Mouse (Mus musculus) forebrain, embryonic 10.5 days (tissue): ENCODE measurements around the gene Alkbh3. TPM values are rescaled to one million over a fixed set of nuclear protein-coding genes. Genes with fewer than 3 reads are reported as not detected.
A peak's percentile ranks its signal among the peaks of the same experiment; 100 is the strongest.

Source experiments
- DNase-seq: peaks from one replicate; pipeline ENCODE4 v3.0.0-alpha.2; 2017; ENCODE audit warnings: low spot score; ENCODE audit errors: extremely low spot score
- H3K27ac ChIP-seq: fragments of 300-500 bp; sonication (generic); 2 replicates; pipeline ENCODE4 v1.5.1; 2016; ENCODE audit warnings: mild to moderate bottlenecking
- H3K27me3 ChIP-seq: fragments of 300-500 bp; sonication (generic); 2 replicates; pipeline ENCODE4 v1.6.1; 2016; ENCODE audit warnings: mild to moderate bottlenecking; ENCODE audit not compliant: poor library complexity, severe bottlenecking
- H3K36me3 ChIP-seq: fragments of 300-500 bp; sonication (generic); replicated peaks from 2 replicates; pipeline ENCODE4 v1.6.1; 2016; ENCODE audit warnings: mild to moderate bottlenecking, moderate library complexity
- H3K4me1 ChIP-seq: fragments of 300-500 bp; sonication (generic); 2 replicates; pipeline ENCODE4 v1.6.1; 2016
- H3K4me3 ChIP-seq: fragments of 300-500 bp; sonication (generic); 2 replicates; pipeline ENCODE4 v1.5.1; 2016; ENCODE audit warnings: mild to moderate bottlenecking, moderate library complexity
- H3K9me3 ChIP-seq: fragments of 300-500 bp; sonication (generic); 2 replicates; pipeline ENCODE4 v1.6.1; 2016; ENCODE audit warnings: mild to moderate bottlenecking, moderate library complexity
- WGBS: fragments of 180-500 bp; shearing (Covaris S2); methylation state at CpG from one replicate; pipeline ENCODE4 v1.1.7; 2016; 5-methylcytosine and 5-hydroxymethylcytosine counted together
- polyA plus RNA-seq: library from polyadenylated mRNA; unstranded; fragments of >200 nt; fragmentation: Nextera tagmentation; extraction: Ambion mirVana; gene quantifications from 2 replicates; pipeline ENCODE4 v1.2.1, GENCODE M21; 2016

The Alkbh3 gene
- polyA plus RNA-seq, 1 experiment from 2014 or later: 48.8 TPM

- no peaks in the 10 kb centered on the region for H3K36me3 ChIP-seq
- H3K4me3 ChIP-seq: 0 out of 2 replicates have a peak overlapping the region, but pooled peaks have one; percentile 70
- DNase-seq: no peak
- no peaks in the 10 kb centered on the region for H3K9me3 ChIP-seq
- WGBS: 39% methylated on average over 8 of the region's 8 CpGs
- H3K27ac ChIP-seq: no peak overlapping the region; the same call in 1 of the 2 replicates
- peaks cover 69% of the 10 kb centered on the region for H3K27me3 ChIP-seq
- H3K4me1 ChIP-seq: peaks cover 42% of the 10 kb centered on the region
Measured at GRCm38 (mm10) chr2:93957785-93958175, 52.8 kb downstream of the Alkbh3 start.

- Histone ChIP-seq H3K27ac (peak within 1 kb of the TSS; percentile 81), H3K36me3 (no peaks in the 10 kb centered on the region), H3K9me3 (no peaks in the 10 kb centered on the region), H3K4me3 (peak within 1 kb of the TSS; percentile 70), H3K27me3 (peaks cover 72% of the 10 kb centered on the region), H3K4me1 (peaks cover 42% of the 10 kb centered on the region)
- DNase-seq: peak; percentile 46
- WGBS: 5% methylated on average over 62 of the region's 62 CpGs
Measured at GRCm38 (mm10) chr2:93956908-93957784, 53.5 kb downstream of the Alkbh3 start, which contains the start of gene Gm13889. Gm13889 (minus strand) TSS chr2:93957201.

- Histone ChIP-seq H3K9me3 (no peaks in the 10 kb centered on the region), H3K4me1 (peaks cover 42% of the 10 kb centered on the region), H3K27ac (peak overlapping the region; percentile 81), H3K36me3 (no peaks in the 10 kb centered on the region), H3K27me3 (peaks cover 72% of the 10 kb centered on the region), H3K4me3 (peak overlapping the region; percentile 70)
- WGBS: under 1% methylated on average over 43 of the region's 44 CpGs
- peak; percentile 75 for DNase-seq
Measured at GRCm38 (mm10) chr2:93956331-93956801, 54.2 kb downstream of the Alkbh3 start.

GRCm38 (mm10) chr2:93955886-93956285 is 54.7 kb downstream of the Alkbh3 start:
- WGBS: under 1% methylated on average over 31 of the region's 31 CpGs
- Histone ChIP-seq H3K36me3 (no peaks in the 10 kb centered on the region), H3K9me3 (no peaks in the 10 kb centered on the region), H3K4me1 (peaks cover 42% of the 10 kb centered on the region), H3K27ac (peak overlapping the region; percentile 81), H3K27me3 (peaks cover 72% of the 10 kb centered on the region), H3K4me3 (peak overlapping the region; percentile 70)
- DNase-seq: no peak

GRCm38 (mm10) chr2:93954781-93955578 is 55.6 kb downstream of the Alkbh3 start:
- H3K4me1 ChIP-seq: peaks cover 42% of the 10 kb centered on the region
- H3K9me3 ChIP-seq: no peaks in the 10 kb centered on the region
- DNase-seq: peak; percentile 39
- H3K36me3 ChIP-seq: no peaks in the 10 kb centered on the region
- WGBS: under 1% methylated on average over 32 of the region's 32 CpGs
- peaks cover 72% of the 10 kb centered on the region for H3K27me3 ChIP-seq
- H3K4me3 ChIP-seq: peak overlapping the region; percentile 70
- H3K27ac ChIP-seq: peak overlapping the region; percentile 20; the same call in 1 of the 2 replicates

GRCm38 (mm10) chr2:93953726-93954125 is 56.9 kb downstream of the Alkbh3 start:
- Histone ChIP-seq H3K27ac (no peak overlapping the region), H3K4me1 (peaks cover 42% of the 10 kb centered on the region), H3K36me3 (no peaks in the 10 kb centered on the region), H3K9me3 (no peaks in the 10 kb centered on the region), H3K4me3 (no peak overlapping the region), H3K27me3 (peaks cover 61% of the 10 kb centered on the region)
- DNase-seq: no peak
- 91% methylated on average over 9 of the region's 9 CpGs for WGBS

- Histone ChIP-seq H3K9me3 (peaks cover 10% of the 10 kb centered on the region; the same call in 1 of the 2 replicates), H3K4me3 (no peak overlapping the region), H3K27ac (no peak overlapping the region), H3K36me3 (no peaks in the 10 kb centered on the region), H3K27me3 (no peaks in the 10 kb centered on the region; the same call in 1 of the 2 replicates), H3K4me1 (no peaks in the 10 kb centered on the region)
- WGBS: 67% methylated on average over 5 of the region's 5 CpGs
- no peak for DNase-seq
Measured at GRCm38 (mm10) chr2:93946976-93947375, 63.6 kb downstream of the Alkbh3 start.

- 94% methylated on average over 4 of the region's 4 CpGs for WGBS
- H3K36me3 ChIP-seq: no peaks in the 10 kb centered on the region
- no peaks in the 10 kb centered on the region for H3K27me3 ChIP-seq
- no peak overlapping the region for H3K4me3 ChIP-seq
- peaks cover 10% of the 10 kb centered on the region; the same call in 1 of the 2 replicates for H3K9me3 ChIP-seq
- DNase-seq: no peak
- no peak overlapping the region for H3K27ac ChIP-seq
- H3K4me1 ChIP-seq: no peaks in the 10 kb centered on the region
Measured at GRCm38 (mm10) chr2:93944855-93945254, 65.8 kb downstream of the Alkbh3 start.

- Histone ChIP-seq H3K27ac (no peak overlapping the region), H3K36me3 (no peaks in the 10 kb centered on the region), H3K9me3 (peaks cover 10% of the 10 kb centered on the region; the same call in 1 of the 2 replicates), H3K4me1 (no peaks in the 10 kb centered on the region), H3K27me3 (no peaks in the 10 kb centered on the region), H3K4me3 (no peak overlapping the region)
- WGBS: 90% methylated on average over 2 of the region's 2 CpGs
- DNase-seq: no peak
Measured at GRCm38 (mm10) chr2:93944099-93944498, 66.5 kb downstream of the Alkbh3 start.

GRCm38 (mm10) chr2:93941670-93942069 is 68.9 kb downstream of the Alkbh3 start:
- no peaks in the 10 kb centered on the region for H3K36me3 ChIP-seq
- H3K4me3 ChIP-seq: no peak overlapping the region
- no peaks in the 10 kb centered on the region for H3K27me3 ChIP-seq
- no peaks in the 10 kb centered on the region for H3K4me1 ChIP-seq
- peaks cover 10% of the 10 kb centered on the region; the same call in 1 of the 2 replicates for H3K9me3 ChIP-seq
- WGBS: 94% methylated on average over 11 of the region's 11 CpGs
- no peak overlapping the region for H3K27ac ChIP-seq
- no peak for DNase-seq

- H3K4me3 ChIP-seq: no peak overlapping the region
- no peak overlapping the region for H3K27ac ChIP-seq
- WGBS: 82% methylated on average over 9 of the region's 9 CpGs
- peaks cover 4% of the 10 kb centered on the region; the same call in 1 of the 2 replicates for H3K9me3 ChIP-seq
- H3K36me3 ChIP-seq: no peaks in the 10 kb centered on the region
- no peaks in the 10 kb centered on the region for H3K27me3 ChIP-seq
- no peak for DNase-seq
- H3K4me1 ChIP-seq: no peaks in the 10 kb centered on the region
Measured at GRCm38 (mm10) chr2:93938534-93938933, 72.1 kb downstream of the Alkbh3 start.
